Mouse (Mus musculus): ENCODE data around the gene Mrpl48.

The Mrpl48 gene

DNA sequence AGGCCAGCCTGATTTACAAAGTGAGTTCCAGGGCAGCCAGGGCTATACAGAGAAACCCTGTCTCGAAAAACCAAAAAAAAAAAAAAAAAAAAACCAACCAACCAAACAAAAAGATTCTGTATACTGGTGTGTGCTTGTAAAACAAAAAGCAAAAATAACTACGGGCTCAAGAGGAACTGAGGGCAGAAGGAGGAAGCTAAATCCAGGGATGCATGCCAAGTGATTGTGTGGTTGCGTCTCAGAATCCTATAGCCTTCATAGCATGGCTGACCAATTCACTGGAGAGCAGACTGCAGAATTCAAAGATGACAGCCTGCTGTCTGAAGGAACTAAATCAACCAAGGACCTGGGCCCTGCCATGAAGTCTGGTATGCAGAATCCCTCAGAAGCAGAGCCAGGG lies 73.9 kb downstream of the Mrpl48 start:
- DNase-seq (ENCODE audit: low read depth, low spot score): no peak

DNA sequence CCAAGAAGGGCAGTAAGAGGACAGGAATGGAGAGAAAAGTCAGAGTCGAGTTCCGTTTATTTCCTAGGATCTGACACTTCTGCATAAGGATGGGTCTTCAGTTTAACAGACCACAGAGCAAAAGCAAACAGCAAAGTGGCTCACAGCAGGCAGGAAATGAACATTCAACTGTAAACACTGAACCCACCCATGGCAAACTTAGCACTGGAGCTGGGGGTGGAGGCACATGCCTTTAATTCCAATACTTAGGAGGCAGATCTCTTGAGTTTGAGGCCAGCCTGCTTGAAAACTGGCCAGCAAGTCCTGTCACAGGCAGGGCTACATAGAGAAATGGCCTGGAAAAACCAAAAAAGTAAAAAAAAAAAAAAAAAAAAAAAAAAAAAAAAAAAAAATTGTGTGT lies 74.6 kb downstream of the Mrpl48 start:
- no peak for DNase-seq (ENCODE audit: low read depth, low spot score)

DNA sequence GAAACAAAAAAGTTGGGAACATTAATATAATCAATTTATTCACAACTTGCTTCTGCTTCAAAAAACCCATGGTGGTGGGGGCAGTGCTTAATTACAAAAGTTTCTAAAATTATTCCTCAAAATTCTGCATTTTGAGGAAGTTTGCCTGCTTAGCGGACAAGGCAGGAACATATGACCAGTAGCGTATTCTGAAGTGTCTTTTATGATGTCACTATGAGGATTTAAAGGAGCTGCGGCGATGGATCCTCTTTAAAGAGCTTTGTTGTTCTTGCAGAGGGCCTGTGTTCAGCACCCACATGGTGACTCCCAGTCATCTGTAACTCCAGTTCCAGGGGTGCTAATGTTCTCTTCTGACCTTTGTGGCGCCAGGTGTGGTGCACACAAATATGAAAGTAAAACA lies 77.3 kb downstream of the Mrpl48 start:
- no peak for DNase-seq (ENCODE audit: low read depth, low spot score)

DNA sequence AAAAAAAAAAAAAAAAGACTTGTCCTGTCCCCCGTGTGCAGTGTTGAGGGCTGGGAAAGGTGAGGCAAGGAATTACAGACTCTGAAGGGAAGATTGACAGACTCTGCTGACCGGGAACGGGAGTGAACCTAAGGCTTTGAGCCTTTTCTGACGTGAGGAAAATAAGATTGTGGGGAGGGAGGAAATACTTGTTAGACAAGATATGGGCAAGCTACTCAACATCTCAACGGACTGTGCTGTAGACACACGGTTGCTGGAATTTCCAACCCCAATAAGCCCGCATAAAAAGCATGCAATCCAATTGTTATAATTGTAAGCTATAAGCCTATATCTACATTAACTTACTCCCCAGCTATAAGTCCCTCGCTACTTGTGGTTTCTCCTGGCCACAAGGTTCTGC lies 83.4 kb downstream of the Mrpl48 start:
- no peak for DNase-seq (ENCODE audit: low read depth, low spot score)

DNA sequence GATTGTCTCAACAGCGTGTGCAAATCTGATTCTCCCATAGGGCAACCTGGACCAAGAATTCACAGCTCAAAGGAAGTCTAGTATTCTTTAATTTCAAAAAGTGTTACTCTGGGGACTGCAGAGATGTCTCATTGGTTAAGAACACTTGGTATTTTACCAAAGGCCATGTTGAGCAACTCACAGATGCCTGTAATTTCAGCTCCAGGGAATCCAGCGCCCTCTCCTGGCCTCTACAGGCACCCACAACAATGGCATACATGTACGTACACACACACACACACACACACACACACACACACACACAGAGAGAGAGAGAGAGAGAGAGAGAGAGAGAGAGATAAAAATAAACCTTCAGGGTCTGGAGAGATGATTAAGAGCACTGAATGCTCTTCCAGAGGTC lies 85.9 kb downstream of the Mrpl48 start:
- no peak for DNase-seq (ENCODE audit: low read depth, low spot score)

DNA sequence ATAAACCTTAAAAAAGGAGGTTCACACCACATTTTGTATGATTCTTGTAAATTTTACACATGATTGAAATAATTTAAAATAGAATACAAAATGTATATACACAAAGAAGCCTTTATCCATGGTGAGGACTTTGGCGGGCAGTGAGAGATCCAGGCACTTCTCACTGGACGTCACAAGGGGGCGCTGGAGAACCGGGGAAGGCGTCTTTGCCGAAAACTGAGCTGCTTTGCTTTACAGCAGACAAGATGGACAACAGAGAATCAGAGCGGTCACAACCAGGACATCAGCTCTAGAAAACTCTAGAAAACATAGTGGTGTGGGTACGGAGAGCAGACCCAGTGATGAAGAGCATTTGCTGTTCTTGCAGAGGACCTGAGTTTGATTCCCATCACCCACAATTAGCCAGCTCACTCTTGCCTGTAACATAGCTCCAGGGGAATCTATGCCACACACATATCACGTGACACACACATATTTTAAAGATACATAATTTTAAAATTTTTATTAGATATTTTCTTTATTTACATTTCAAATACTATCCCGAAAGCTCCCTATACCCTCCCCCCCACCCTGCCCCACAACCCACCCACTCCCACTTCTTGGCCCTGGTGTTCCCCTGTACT lies 87.3 kb downstream of the Mrpl48 start:
- peak; percentile 80 for DNase-seq (ENCODE audit: low read depth, low spot score)

DNA sequence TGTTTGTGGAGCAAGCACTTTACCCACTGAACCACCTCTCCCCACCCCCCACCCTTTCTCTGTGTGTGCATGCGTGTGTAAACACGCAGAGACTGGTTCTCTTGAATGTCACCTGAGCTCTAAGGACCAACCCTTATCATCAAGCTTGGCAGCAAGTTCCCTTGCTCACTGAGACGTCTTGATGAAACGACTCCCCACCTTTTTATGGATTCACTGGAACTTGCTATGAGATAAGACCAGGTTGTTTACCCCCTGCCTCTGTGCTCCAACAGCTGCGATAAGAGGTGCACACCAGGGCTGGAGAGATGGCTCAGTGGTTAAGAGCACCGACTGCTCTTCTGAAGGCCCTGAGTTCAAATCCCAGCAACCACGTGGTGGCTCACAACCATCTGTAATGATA lies 87.9 kb downstream of the Mrpl48 start:
- no peak for DNase-seq (ENCODE audit: low read depth, low spot score)

DNA sequence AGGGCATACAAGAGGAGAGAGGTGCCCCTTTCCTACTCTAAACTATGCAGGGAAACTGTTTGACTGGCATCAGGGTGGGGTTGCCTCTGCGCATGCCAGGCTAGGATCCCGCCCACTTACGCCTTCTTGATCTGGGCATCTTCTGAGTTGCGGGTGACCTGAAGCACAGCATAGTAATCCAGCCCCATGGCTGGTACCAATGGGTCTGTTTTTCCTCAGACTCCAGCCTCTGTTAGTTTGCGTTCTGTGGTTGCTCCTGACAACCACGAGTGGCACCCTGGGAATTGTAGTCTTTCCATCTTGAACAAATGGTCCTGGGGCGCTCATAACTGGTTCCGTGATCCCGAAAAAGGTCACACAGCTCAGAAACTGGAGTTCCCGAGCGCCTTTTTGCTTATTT lies 93.5 kb downstream of the Mrpl48 start, which contains the start of gene Dnajb13:
TSS of gene Dnajb13 (minus strand) at position 388 of the 400 bp plus-strand sequence.
- no peak for DNase-seq (ENCODE audit: low read depth, low spot score)

DNA sequence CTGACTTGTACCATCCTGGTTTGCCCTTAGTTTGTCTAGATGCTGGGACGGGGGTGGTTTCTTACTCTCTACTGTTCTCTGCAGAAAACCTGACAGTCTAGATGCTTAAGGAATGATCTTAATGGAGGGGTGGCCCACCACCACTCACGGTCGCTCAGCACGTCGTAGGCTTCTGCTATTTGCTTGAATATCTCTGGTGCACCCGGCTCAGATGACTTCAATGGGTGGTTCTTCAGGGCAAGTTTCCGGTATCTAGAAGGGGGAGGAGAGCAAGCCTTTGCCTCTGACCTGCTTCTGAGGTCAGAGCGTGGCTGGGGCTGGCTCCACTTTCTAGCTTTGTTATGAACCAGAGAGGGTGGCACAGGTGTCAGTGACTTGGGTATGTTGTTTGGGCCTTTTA lies 96.5 kb downstream of the Mrpl48 start:
- no peak for DNase-seq (ENCODE audit: low read depth, low spot score)

DNA sequence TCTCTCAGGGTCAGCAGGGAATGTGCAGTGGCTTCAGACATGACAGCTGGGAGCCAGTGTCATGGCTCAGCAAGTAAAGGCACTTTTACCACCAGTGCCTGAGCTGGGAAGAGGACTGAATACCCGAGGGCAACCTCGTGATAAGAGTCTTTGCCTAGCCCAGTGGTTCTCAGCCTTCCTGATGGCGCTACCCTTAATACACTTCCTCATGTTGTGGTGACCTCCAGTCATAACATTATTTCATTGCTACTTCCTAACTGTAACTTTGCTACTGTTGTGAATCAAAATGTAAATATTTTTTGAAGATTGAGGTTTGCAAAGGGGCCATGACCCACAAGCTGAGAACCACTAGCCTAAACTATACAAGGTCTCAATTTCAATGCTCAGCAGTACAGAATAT lies 99.4 kb downstream of the Mrpl48 start:
- no peak for DNase-seq (ENCODE audit: low read depth, low spot score)

DNA sequence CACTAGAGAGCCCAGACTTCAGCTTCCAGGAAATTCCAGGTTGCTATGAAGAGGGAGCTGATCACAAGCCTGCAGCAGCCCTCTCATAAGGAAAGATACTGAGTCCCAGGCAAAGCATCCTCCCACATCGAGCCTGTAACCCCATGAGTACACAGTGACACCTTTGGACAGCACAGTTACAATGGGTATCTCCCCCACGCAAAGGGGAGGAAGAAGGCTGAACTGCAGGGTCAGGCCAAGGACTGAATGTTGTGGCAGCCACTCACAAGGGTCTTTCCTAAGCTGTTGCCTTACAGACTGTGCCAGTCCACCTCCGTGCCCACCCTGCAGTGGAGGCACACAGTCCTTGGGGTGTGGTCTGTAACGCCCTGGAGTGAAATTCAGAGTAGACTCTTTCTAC lies 101.6 kb downstream of the Mrpl48 start:
- no peak for DNase-seq (ENCODE audit: low read depth, low spot score)

DNA sequence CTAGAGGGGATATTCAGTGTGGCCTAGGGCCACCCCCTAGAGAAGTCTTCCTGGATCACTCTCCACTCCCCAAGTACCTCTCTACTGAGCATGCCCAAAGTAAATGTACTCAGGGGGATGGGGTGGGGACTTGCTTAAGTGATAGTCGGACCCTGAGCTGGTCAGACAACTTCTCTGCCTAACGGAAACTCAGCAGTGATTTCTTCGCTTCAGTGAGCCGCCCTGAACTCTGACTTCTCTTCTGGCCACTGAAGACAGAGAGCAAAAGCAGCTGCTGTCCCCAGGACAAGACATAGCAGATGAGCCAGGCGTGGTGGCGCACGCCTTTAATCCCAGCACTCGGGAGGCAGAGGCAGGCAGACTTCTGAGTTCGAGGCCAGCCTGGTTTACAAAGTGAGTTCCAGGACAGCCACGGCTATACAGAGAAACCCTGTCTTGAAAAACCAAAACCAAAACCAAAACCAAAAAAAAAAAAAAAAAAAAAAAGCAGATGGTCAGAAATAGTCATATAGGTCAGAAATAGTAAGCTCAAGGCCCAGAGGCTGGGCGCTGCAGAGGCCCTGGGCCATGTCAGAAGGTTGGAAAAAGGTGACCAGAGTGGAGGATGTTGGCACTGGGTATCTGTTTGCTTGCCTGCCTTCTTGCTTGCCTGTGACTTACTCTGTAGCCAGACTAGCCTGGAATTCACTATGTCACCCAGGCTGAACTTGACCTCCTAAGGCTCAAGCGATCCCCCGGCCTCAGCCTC lies 103.2 kb downstream of the Mrpl48 start:
- no peak for DNase-seq (ENCODE audit: low read depth, low spot score)

DNA sequence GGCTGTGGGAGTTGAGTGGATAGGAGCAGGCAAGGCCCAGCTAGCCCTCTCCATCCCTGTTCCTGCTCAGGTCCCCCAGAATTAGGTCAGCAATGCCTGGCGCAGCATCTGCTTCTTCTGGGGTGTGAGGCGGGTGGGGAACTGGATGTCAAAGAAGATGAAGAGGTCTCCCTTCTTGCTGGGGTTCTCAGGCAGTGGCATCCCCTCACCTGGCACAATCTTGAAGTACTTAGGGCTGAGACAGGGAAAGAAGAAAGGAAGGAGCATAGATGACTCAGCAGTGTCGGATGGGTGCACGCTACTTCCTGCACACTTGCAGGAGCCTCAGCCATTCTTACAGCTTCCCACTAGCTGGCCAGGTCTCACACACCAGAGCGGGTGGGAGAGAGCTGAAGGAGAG lies 105.0 kb downstream of the Mrpl48 start:
- DNase-seq (ENCODE audit: low read depth, low spot score): no peak

DNA sequence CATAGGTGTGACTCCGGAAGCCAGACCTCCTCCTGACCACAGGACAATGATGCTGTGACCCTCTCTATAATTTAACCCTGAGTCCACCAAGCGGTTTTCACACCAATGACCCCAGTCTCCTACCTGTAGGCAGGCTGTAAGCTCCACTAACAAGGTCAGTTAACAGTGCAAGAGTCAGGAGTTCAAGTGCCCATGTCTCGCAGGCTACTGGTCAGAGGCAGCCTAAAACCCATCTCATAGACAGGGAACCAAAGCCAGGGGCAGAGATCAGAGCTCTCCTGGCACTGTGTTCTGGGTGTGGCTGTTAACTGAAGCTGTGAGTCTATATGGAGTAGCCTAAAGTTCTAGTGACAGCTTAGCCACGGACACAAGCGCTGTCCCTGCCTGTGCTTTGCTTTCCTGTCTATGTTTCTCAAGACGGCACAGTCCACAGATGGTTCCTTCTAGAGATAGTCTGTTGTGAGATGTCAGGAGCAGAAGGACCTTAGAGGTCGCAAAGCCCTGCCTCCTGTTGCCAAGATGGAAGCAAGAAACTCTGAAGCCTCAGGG lies 105.7 kb downstream of the Mrpl48 start:
- no peak for DNase-seq (ENCODE audit: low read depth, low spot score)

DNA sequence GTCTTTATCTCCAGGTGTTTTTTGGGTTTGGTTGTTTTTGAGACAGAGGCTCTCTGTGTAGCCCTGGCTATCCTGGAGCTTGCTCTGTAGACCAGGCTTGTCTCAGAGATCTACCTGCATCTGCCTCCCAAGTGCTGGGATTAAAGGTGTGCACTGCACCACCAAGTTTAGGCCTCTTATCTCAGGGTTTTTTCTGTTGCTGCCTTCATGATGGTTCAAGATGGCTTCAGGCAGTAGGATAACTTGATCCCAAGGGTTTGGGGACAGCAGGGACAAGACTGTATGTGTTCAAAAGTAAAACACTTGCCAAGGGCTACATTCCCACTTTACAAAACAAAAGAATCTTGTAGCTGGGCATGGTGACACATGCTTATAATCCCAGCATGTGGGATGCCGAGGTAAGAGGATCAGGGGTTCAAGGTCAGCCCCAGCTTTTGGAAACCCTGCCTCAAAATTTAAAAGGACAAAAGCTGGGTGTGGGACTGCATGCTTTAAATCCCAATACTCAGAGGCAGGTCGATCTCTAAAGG lies 106.2 kb downstream of the Mrpl48 start:
- DNase-seq (ENCODE audit: low read depth, low spot score): no peak

DNA sequence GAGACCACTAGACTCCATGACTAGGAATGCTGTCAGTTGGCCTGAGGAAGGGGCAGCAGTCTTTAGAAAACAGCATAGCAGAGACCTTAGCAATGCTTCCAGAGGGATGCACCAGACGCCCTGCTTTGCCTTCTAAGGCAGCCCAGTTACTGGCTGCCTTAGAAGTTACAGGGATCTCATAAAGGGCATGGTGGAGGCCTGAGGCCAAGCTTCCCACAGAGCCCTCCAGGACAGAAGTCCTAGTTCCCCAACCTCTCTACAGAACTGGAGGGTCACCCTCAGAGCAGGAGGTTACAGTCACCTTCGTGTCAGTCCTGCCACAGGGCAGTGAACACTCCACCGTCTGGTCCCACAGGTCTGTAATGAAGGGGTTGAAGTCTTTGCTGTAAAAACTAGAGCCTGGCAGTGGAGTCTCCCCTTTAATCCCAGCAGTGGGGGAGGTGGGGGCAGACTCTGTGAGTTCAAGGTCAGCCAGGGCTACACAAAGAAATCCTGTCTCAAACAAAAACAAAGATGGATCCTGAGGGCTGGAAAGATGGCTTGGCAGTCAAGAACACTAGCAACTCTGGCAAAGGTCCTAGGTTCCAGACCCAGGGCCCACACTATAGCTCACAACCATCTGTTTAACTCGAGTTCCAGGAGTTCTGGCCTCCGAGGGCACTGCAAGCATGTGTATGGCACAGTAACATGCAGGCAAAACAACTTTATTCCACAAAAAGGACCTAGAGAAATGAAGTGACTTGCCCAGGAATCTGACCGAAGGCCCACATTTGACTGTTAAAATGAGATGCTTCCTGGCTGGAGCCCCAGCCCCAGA lies 106.9 kb downstream of the Mrpl48 start:
- no peak for DNase-seq (ENCODE audit: low read depth, low spot score)

DNA sequence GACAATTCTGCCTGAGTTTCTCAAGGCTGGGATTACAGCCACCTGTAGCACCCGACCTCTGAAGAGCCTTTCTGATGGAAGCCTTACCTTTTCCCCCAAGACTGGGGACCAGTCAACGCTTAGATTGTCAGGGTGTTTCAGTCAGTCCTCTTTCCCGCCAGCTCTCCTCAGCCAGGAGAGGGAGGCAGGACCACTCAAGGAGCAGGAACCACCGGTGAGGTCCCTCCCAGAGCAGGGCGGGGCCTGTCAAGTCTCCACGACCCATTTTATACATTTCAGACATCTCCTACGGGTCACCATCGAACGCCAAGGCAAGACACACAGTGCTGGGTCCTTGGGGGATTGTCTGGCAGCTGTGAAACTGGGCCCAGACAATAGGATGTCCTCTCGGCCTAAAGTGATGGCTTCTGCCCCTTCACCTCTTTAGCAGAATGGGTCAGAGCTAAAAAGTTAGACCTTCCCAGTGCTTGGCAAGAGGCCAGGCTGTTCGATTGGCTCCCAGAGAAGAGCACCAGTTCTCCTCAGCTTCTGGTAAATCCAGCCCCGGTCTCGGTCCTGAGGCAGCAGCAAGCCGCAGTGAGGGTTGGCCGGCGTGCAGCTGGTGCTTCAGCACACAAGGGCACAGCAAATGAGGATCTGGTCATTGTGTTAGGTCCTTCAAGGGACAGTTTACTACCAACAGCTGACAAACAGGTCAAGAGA lies 107.7 kb downstream of the Mrpl48 start:
- no peak for DNase-seq (ENCODE audit: low read depth, low spot score)

DNA sequence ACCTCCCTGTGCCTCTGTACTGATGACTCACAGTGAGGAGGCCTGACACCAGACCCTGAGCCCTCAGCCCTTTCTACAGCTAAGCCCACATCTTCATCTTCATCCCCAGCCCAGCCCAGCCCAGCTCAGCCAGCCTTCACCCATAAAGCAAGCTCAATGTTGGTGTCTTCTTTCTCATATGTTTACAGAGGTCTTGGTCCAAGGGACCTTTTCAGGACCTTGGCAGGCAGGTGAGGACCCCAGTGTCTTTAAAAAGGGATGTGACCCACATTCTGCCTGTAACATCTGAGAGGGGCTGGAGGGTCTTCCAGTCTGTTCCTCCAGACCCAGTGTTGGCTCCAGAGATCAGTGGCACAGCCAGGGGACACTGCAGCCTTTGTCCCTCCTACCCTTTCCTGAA lies 108.6 kb downstream of the Mrpl48 start:
- DNase-seq (ENCODE audit: low read depth, low spot score): no peak

DNA sequence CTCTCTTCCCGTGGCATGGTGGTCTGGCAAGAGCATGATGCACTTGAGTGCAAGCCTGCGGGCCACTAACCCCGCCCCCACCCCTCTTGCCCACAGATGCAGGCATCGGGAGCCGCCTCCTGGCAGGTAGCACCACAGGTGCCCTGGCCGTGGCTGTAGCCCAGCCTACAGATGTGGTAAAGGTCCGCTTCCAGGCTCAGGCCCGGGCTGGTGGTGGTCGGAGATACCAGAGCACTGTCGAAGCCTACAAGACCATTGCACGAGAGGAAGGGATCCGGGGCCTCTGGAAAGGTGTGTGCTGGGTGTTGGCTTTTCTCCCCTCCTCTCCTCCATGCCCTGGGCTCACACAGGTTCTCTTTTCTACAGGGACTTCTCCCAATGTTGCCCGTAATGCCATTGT lies 110.1 kb downstream of the Mrpl48 start:
- DNase-seq (ENCODE audit: low read depth, low spot score): no peak

DNA sequence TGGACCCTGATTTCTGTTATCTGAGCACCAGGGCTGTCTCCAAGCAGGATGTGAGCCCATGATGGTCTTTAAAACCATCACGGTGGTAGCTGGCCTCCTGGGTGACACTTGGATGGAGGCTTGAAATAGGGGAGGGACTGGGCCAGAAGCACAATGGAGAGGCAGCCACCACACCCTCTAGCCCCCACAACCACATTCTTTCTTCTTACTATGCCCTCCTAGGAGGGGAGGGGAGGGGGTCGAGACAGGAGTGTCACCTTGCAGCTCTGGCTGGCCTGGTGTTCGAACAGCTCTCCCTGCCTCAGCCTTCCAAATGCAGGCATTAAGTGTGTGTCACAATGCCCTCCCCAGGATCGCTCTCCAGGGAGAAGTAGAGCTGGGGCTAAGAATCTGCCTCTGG lies 110.7 kb downstream of the Mrpl48 start:
- DNase-seq (ENCODE audit: low read depth, low spot score): no peak

DNA sequence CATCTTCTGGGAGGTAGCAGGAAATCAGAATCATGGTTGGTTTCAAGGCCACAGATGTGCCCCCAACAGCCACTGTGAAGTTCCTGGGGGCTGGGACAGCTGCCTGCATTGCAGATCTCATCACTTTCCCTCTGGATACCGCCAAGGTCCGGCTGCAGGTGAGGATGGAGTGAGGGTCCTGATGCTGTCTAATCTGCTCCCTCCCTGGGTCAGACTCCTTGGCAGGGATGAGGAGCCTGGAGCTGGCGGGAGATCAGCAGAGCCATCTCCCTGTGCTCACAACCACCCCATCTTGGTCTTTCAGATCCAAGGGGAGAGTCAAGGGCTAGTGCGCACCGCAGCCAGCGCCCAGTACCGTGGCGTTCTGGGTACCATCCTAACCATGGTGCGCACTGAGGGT lies 111.3 kb downstream of the Mrpl48 start:
- DNase-seq (ENCODE audit: low read depth, low spot score): no peak

DNA sequence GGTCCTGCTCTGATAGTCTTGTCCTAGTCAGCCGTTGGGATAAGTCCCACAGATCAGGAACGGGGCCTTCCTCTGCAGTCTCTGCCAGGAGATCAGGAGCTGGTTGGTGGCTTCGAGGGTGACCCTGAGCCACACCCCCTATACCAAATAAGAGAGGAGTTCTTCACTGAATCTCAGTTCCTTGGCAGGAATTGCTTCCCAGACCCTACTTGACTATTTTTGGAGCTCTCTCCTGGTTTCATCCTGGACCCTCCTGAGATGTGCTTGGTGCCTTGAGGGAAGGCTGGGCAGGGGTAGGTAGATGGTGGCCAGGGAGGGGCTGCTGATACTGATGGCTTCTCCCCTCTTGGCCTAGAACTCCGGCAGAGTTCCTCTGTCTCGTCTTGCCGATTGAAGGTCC lies 111.7 kb downstream of the Mrpl48 start:
- DNase-seq (ENCODE audit: low read depth, low spot score): no peak
